Mouse (Mus musculus): ENCODE measurements at regions not wholly inside any gene's neighbourhood (a gene's known extent, or its start where the extent isn't known, plus 50 kb on each side); places are given as distances from the start of the nearest gene placed in this dataset.
A peak's percentile ranks its signal among the peaks of the same experiment; 100 is the strongest.

GRCm38 (mm10) chr17:14516097-14516496, 177.9 kb downstream of the Thbs2 start:
- TF ChIP-seq CTCF (IDR thresholded peaks at IDR 0.05), result peak; percentile 61
- peak; percentile 57 to 69 for DNase-seq (ENCODE audit: extremely low spot score in 1 of 2, low spot score in 2 of 2)
- intact Hi-C loops (cut with DNase I), result loop anchor here (1.0 kb wide), 2 partner anchors 228 to 284 kb away; no protein-coding TSS in a partner anchor
- Histone ChIP-seq H3K27ac (no peak overlapping the region), H3K4me3 (no peak overlapping the region)

GRCm38 (mm10) chr17:14513454-14513853, 180.6 kb downstream of the Thbs2 start:
- TF ChIP-seq CTCF (IDR thresholded peaks at IDR 0.05), result no peak

GRCm38 (mm10) chr17:14510486-14510885, 183.5 kb downstream of the Thbs2 start:
- no peak for DNase-seq (ENCODE audit: extremely low spot score in 1 of 2, low spot score in 2 of 2)
- intact Hi-C loops (cut with DNase I), result no loop called here
- no peak for TF ChIP-seq CTCF (IDR thresholded peaks at IDR 0.05)
- Histone ChIP-seq H3K4me3 (no peak overlapping the region), H3K27ac (no peak overlapping the region)

More at GRCm38 (mm10) chr17:14513454-14513853, 180.6 kb downstream of the Thbs2 start:
- H3K4me3 ChIP-seq, result no peak overlapping the region
- intact Hi-C loops (cut with DNase I), result no loop called here
- DNase-seq (ENCODE audit: extremely low spot score in 1 of 2, low spot score in 2 of 2), result no peak
- H3K27ac ChIP-seq, result no peak overlapping the region

GRCm38 (mm10) chr17:14507111-14507510, 186.9 kb downstream of the Thbs2 start:
- TF ChIP-seq CTCF (IDR thresholded peaks at IDR 0.05), result no peak
- Histone ChIP-seq H3K27ac (no peak overlapping the region), H3K4me3 (no peak overlapping the region)
- intact Hi-C loops (cut with DNase I), result loop anchor here (5.0 kb wide), 1 partner anchor 135 kb away; no protein-coding TSS in a partner anchor
- no peak for DNase-seq (ENCODE audit: extremely low spot score in 1 of 2, low spot score in 2 of 2)

GRCm38 (mm10) chr17:14506123-14506522, 187.9 kb downstream of the Thbs2 start:
- no peak overlapping the region for H3K27ac ChIP-seq
- intact Hi-C loops (cut with DNase I), result loop anchor here (5.0 kb wide), 1 partner anchor 134 kb away; no protein-coding TSS in a partner anchor
- TF ChIP-seq CTCF (IDR thresholded peaks at IDR 0.05), result no peak
- DNase-seq (ENCODE audit: extremely low spot score in 1 of 2, low spot score in 2 of 2), result no peak
- H3K4me3 ChIP-seq, result no peak overlapping the region

GRCm38 (mm10) chr17:14505415-14505814, 188.6 kb downstream of the Thbs2 start:
- no peak for DNase-seq (ENCODE audit: extremely low spot score in 1 of 2, low spot score in 2 of 2)
- no peak overlapping the region for H3K27ac ChIP-seq
- TF ChIP-seq CTCF (IDR thresholded peaks at IDR 0.05), result no peak
- no peak overlapping the region for H3K4me3 ChIP-seq
- intact Hi-C loops (cut with DNase I), result loop anchor here (5.0 kb wide), 1 partner anchor 133 kb away; no protein-coding TSS in a partner anchor

- intact Hi-C loops (cut with DNase I), result no loop called here
- Histone ChIP-seq H3K27ac (no peak overlapping the region), H3K4me3 (no peak overlapping the region)
- no peak for DNase-seq (ENCODE audit: extremely low spot score in 1 of 2, low spot score in 2 of 2)
- no peak for TF ChIP-seq CTCF (IDR thresholded peaks at IDR 0.05)
Observed at GRCm38 (mm10) chr17:14503670-14504069, 190.4 kb downstream of the Thbs2 start.

DNA sequence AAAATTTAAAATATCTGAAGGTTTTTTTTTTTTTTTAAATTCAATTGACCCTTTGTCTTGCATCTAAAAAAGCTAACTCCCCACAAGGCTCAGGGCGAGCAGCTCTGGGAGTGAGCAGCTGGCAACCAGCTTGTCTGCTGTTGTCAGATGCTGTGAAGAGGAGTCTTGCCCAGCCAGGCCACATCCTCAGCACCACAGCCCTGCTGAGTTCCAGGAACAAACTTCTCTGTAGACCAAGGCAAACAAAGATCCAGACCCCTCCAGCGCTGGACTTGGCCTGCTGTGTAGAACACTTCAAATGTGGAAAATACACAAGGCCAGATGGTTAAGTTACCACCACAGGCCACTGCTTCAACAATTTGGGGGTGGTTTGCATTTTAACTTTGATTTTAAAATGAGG, 192.7 kb downstream of the Thbs2 start:
- intact Hi-C loops (cut with DNase I), result no loop called here
- TF ChIP-seq CTCF (IDR thresholded peaks at IDR 0.05), result no peak
- no peak for DNase-seq (ENCODE audit: extremely low spot score in 1 of 2, low spot score in 2 of 2)
- no peak overlapping the region for H3K27ac ChIP-seq
- H3K4me3 ChIP-seq, result no peak overlapping the region

- intact Hi-C loops (cut with DNase I), result no loop called here
- H3K4me3 ChIP-seq, result no peak overlapping the region
- DNase-seq (ENCODE audit: extremely low spot score in 1 of 2, low spot score in 2 of 2), result no peak
- H3K27ac ChIP-seq, result no peak overlapping the region
- TF ChIP-seq CTCF (IDR thresholded peaks at IDR 0.05), result no peak
Observed at GRCm38 (mm10) chr17:14497086-14497485, 196.9 kb downstream of the Thbs2 start.

- H3K4me3 ChIP-seq, result no peak overlapping the region
- TF ChIP-seq CTCF (IDR thresholded peaks at IDR 0.05), result no peak
- intact Hi-C loops (cut with DNase I), result no loop called here
- no peak for DNase-seq (ENCODE audit: extremely low spot score in 1 of 2, low spot score in 2 of 2)
- no peak overlapping the region for H3K27ac ChIP-seq
Observed at GRCm38 (mm10) chr17:14493751-14494320, 200.2 kb downstream of the Thbs2 start.

DNA sequence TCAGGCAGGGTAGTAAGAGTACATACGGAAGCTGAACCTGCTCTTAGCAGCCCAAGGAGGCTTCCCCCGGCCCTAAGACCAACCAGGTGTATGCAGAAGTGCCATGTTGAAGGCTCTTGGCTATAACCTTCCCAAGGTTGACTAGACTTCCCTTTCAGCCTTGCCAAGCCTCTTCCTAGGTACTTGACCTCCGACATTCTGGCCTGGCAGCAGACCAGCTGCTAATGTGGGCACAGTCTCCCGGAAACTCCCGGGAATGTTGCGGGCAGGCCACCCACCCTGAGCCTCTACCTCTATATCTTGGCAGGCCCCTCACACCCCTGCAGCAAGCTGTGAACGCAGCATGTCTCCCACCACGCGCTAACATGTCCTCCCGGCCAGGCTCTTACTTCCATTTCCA, 201.1 kb downstream of the Thbs2 start:
- no peak for DNase-seq (ENCODE audit: extremely low spot score in 1 of 2, low spot score in 2 of 2)
- H3K4me3 ChIP-seq, result no peak overlapping the region
- TF ChIP-seq CTCF (IDR thresholded peaks at IDR 0.05), result no peak
- no peak overlapping the region for H3K27ac ChIP-seq
- intact Hi-C loops (cut with DNase I), result no loop called here

DNA sequence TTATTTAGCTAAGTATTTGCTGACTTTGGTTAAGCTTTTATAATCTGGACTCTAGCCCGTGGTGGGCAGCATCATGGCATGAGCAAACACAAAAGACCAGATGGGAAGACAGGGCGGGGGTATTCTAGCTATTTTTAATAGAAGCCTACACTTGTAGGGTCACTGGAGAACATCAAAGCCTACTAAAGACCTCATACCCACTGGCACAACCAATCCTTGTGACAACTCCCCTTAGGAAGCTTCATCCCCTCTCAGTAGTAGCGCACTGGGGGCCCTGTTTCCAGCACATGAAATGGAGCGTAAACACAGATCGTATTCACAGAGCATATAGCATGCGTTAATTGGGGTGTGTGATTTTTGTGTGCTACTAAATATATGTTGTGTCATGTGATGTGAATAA, 202.4 kb downstream of the Smoc2 start:
- no peak for TF ChIP-seq CTCF (IDR thresholded peaks at IDR 0.05)

DNA sequence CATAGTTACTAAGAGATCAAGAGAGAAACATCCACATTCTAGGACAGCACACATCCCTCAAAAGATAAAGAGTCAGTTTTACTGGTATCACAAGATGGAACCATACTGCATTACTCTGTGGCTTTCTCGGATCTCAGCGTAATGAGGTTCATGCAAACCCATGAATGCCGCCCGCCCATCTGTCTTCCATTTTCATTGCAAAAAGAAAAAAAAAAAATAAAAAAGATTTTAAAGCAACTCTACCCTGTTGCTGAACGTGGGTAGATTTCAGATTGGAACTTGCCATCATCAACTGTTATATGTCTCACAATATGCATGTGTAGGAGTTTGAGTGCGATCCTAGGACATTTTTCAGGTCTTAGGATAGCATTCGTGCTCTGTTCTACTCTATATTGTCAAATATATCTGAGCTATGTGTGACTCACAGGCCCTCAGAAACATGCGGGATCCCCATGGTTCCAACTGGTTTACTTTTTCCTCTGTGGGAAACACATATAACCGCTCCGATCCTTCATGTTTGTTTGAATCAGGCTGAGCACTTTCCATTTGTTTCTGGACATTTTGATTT, 199.7 kb downstream of the Smoc2 start:
- no peak overlapping the region for H3K27ac ChIP-seq
- TF ChIP-seq CTCF (IDR thresholded peaks at IDR 0.05), result no peak
- intact Hi-C loops (cut with DNase I), result loop anchor here (2.0 kb wide), 1 partner anchor 108 kb away; no protein-coding TSS in a partner anchor
- DNase-seq (ENCODE audit: extremely low spot score in 1 of 2, low spot score in 2 of 2), result no peak
- H3K4me3 ChIP-seq, result no peak overlapping the region

More for the DNA sequence above, 202.4 kb downstream of the Smoc2 start:
- DNase-seq (ENCODE audit: extremely low spot score in 1 of 2, low spot score in 2 of 2), result no peak
- H3K27ac ChIP-seq, result no peak overlapping the region
- intact Hi-C loops (cut with DNase I), result no loop called here
- no peak overlapping the region for H3K4me3 ChIP-seq

All from left cerebral cortex, adult 2 months (tissue).